Mouse (Mus musculus): ENCODE data around the gene Cryzl1.

Gene Cryzl1

GRCm38 (mm10) chr16:91740184-91740917 lies 11.6 kb upstream of the Cryzl1 start:
- DNase-seq (ENCODE audit: low spot score), result no peak

- no peak for DNase-seq (ENCODE audit: low spot score)
Observed at GRCm38 (mm10) chr16:91738505-91738904, 9.7 kb upstream of the Cryzl1 start.

- DNase-seq (ENCODE audit: low spot score), result no peak
Observed at GRCm38 (mm10) chr16:91736046-91736816, 7.5 kb upstream of the Cryzl1 start.

GRCm38 (mm10) chr16:91734771-91735170 lies 6.0 kb upstream of the Cryzl1 start:
- DNase-seq (ENCODE audit: low spot score), result no peak

- no peak for DNase-seq (ENCODE audit: low spot score)
Observed at GRCm38 (mm10) chr16:91732816-91733215, 4.0 kb upstream of the Cryzl1 start.

GRCm38 (mm10) chr16:91730446-91730845 lies 1.7 kb upstream of the Cryzl1 start:
- DNase-seq (ENCODE audit: low spot score), result no peak

GRCm38 (mm10) chr16:91729821-91730441 lies 1.2 kb upstream of the Cryzl1 start:
- no peak for DNase-seq (ENCODE audit: low spot score)

- peak; percentile 99 for DNase-seq (ENCODE audit: low spot score)
Observed at GRCm38 (mm10) chr16:91729066-91729482, 299 bp upstream of the Cryzl1 start, which contains the start of gene Itsn1. TSS of gene Itsn1 (plus strand) at chr16:91729281.

- DNase-seq (ENCODE audit: low spot score), result peak; percentile 64
Observed at GRCm38 (mm10) chr16:91727433-91727832, 1.3 kb downstream of the Cryzl1 start.

GRCm38 (mm10) chr16:91724247-91724646 lies 4.5 kb downstream of the Cryzl1 start:
- peak; percentile 69 for DNase-seq (ENCODE audit: low spot score)

GRCm38 (mm10) chr16:91717399-91717798 lies 11.4 kb downstream of the Cryzl1 start:
- DNase-seq (ENCODE audit: low spot score), result no peak

- DNase-seq (ENCODE audit: low spot score), result no peak
Observed at GRCm38 (mm10) chr16:91716927-91717349, 11.8 kb downstream of the Cryzl1 start.

GRCm38 (mm10) chr16:91710241-91710640 lies 18.5 kb downstream of the Cryzl1 start:
- no peak for DNase-seq (ENCODE audit: low spot score)

GRCm38 (mm10) chr16:91704603-91705340 lies 24.0 kb downstream of the Cryzl1 start:
- no peak for DNase-seq (ENCODE audit: low spot score)

GRCm38 (mm10) chr16:91702771-91703188 lies 26.0 kb downstream of the Cryzl1 start:
- no peak for DNase-seq (ENCODE audit: low spot score)

GRCm38 (mm10) chr16:91701908-91702307 lies 26.9 kb downstream of the Cryzl1 start:
- peak; percentile 35 for DNase-seq (ENCODE audit: low spot score)

GRCm38 (mm10) chr16:91698995-91699394 lies 29.8 kb downstream of the Cryzl1 start:
- DNase-seq (ENCODE audit: low spot score), result no peak

- DNase-seq (ENCODE audit: low spot score), result no peak
Observed at GRCm38 (mm10) chr16:91695108-91695755, 33.5 kb downstream of the Cryzl1 start.

GRCm38 (mm10) chr16:91694455-91695084 lies 34.2 kb downstream of the Cryzl1 start:
- peak; percentile 66 for DNase-seq (ENCODE audit: low spot score)

- no peak for DNase-seq (ENCODE audit: low spot score)
Observed at GRCm38 (mm10) chr16:91689791-91690190, 39.0 kb downstream of the Cryzl1 start.
